Mouse (Mus musculus) bone marrow, adult 2 months (tissue): ENCODE measurements around the gene H2afv. TPM values are rescaled to one million over a fixed set of nuclear protein-coding genes. Genes with fewer than 3 reads are reported as not detected.
"Not testable (repeated sequence)": the region's sequence is repeated elsewhere in the genome, so short reads cannot be mapped to it uniquely, and the experiment has no call there.

Experiments
- H3K27ac ChIP-seq: fragments of 200-500 bp; 2 replicates; pipeline ENCODE4 v1.5.1; 2012; ENCODE audit warnings: low read depth, mild to moderate bottlenecking, control low read depth, inconsistent platforms, low read length; ENCODE audit not compliant: control insufficient read depth, poor library complexity, insufficient read depth
- H3K4me1 ChIP-seq: fragments of 200-500 bp; 2 replicates; pipeline ENCODE4 v1.6.1; 2011; ENCODE audit warnings: low read length; ENCODE audit not compliant: control insufficient read depth, insufficient read depth
- H3K4me3 ChIP-seq: fragments of 200-500 bp; replicated peaks from 2 replicates; pipeline ENCODE3; 2011; ENCODE audit warnings: mild to moderate bottlenecking, low read depth, low read length, control low read depth; ENCODE audit not compliant: control insufficient read depth
- CTCF ChIP-seq: fragments of 200-500 bp; IDR thresholded peaks from 2 replicates; pipeline ENCODE4 v1.5.1; 2011; ENCODE audit warnings: low read length, control low read depth; ENCODE audit not compliant: control insufficient read depth, insufficient read depth
- POLR2A ChIP-seq: fragments of 200-500 bp; IDR thresholded peaks from 2 replicates; pipeline ENCODE4 v1.6.1; 2011; ENCODE audit warnings: low read depth, mild to moderate bottlenecking, control low read depth, low read length, borderline replicate concordance; ENCODE audit not compliant: control insufficient read depth
- WGBS: fragments of 180-500 bp; shearing (Covaris S2); methylation state at CpG from one replicate; pipeline ENCODE4 v1.1.7; 2018; 5-methylcytosine and 5-hydroxymethylcytosine counted together
- polyA plus RNA-seq: library from polyadenylated mRNA; stranded (reverse); fragments of >200 nt; gene quantifications from 2 replicates; pipeline ENCODE4 v1.2.4, GENCODE M21; 2011; ENCODE audit warnings: low replicate concordance; ENCODE audit not compliant: missing spikeins, insufficient read depth, insufficient read length

Gene H2afv
- polyA plus RNA-seq, 1 experiment = 217 TPM

DNA sequence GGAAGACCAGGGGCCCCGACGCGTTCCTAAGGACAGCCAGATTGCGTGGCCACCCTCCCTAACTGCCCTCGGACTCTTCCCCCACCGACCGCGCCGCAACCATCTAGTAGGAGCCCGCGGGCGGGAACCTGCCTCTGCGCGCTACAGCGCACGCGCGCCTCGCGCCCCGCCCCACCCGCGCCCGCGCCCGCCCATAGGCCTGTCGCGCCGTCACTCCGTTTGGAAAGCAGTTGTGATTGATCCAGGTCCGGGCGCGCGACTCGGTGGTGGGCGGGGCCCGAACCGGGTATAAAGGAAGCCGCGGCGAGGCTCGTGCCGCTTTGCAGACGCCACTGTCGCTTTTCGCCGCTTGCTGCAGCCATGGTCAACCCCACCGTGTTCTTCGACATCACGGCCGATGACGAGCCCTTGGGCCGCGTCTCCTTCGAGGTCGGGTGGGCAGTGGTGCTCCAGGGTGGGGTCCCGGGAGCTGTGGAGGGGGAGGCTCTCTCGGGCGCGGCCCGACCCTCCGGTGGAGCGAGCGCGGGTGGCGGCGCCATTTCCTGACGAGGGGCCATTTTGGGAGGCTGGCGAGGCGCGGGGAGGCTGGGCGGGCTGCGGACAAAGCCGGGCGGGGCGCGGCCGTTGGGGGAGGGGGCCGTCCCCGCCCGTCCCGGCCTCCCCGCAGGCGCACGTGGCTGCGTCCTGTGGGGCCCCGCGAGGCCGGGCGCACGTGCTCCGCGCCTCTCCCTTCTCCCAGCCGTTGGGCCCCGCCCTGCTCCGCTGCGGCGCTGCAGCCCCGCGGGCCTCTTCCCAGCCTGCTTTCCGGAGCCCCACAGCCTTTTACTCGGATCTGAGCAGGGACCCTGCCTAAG, 28.5 kb downstream of the H2afv start:
- Histone ChIP-seq H3K27ac (peak overlapping the region; percentile 93), H3K4me3 (peak overlapping the region; percentile 94), H3K4me1 (no peaks in the 10 kb centered on the region)
- TF ChIP-seq POLR2A (peak; percentile 88; the same call in 1 of the 2 replicates), CTCF (no peak)
- under 1% methylated on average over 99 of the region's 102 CpGs for WGBS

DNA sequence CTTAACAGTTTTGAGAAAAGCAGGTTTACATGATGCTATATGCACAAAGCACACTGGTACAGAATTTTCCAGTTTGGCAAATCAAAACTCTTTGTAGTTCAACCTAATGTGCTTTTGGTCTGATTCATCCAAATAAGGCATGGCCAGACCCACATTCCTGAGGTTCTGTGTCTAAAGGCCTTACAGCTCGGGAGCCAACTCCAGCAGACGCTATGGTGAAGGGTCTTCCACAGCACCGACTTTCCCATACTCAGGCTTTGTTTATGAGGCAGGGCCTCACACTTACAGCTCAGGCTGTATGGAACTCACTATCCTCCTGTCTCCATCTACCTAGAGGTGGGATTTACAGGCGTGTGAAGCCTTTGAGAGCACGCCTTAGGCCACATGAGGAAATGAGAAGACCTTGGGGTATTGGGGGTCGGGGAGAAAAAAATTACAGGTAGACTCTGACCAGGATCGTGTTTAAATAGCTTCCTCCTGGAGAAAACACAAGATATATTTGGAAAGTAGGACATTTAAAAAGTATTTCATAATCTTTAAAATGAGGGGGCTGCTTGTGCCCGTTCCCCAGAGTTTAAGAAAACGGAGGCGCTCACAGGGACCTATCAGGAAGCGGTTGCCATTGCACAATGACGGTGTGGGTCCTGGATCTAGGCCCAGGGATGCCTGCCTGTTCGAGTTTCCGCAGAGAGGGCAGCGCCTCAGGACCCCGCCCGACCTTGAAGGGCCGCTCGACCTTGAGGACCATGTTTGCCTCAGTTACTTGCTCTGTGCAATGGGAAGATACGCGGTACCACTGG, 29.3 kb downstream of the H2afv start, which contains the start of gene Ppia:
Gene Ppia, plus strand, starts transcription at position 693 of the 800 bp plus-strand sequence.
- Histone ChIP-seq H3K4me1 (peaks cover 1% of the 10 kb centered on the region), H3K4me3 (peak within 1 kb of the TSS; percentile 94), H3K27ac (peak within 1 kb of the TSS; percentile 93)
- WGBS = 8% methylated on average over 21 of the region's 21 CpGs
- TF ChIP-seq CTCF = no peak
- TF ChIP-seq POLR2A = no peak

DNA sequence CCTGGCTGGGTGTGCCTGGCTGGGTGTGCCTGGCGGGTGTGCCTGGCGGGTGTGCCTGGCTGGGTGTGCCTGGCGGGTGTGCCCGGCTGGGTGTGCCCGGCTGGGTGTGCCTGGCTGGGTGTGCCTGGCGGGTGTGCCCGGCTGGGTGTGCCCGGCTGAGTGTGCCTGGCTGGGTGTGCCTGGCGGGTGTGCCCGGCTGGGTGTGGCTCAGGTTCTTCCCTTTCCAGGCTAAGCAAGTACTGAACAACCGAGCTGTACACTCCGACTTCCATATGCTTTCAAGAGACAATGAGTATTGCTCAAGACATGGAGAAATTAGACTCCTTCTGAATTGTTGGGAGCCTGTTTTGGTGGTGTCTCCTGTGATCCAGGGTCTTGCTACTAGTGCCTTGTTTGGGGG, 31.0 kb downstream of the H2afv start:
- 73% methylated on average over 12 of the region's 12 CpGs for WGBS
- no peak overlapping the region; the same call in 1 of the 2 replicates for H3K27ac ChIP-seq
- peaks cover 1% of the 10 kb centered on the region for H3K4me1 ChIP-seq
- TF ChIP-seq POLR2A (no peak), CTCF (no peak)
- H3K4me3 ChIP-seq = no peak overlapping the region

DNA sequence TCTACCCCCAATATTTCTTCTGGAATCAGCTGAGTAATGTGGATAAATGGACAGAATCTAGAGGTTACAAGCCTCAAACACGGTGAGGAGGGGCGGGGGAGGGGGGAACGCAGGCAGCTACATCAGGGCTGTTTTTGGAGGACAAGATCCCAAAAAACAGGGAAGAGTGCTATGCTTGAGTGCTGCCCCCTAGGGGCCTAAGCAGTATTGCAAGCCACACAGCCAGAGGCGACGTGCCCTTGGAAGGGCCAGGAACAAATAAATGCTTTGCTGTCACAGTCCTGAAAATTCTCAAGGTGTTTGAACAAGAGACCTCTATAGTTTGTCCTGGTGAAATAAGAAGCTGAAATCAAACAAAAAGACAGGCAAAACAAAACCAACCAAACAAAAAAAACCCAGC, 32.6 kb downstream of the H2afv start:
- WGBS = 5% methylated on average over 5 of the region's 5 CpGs
- H3K4me3 ChIP-seq = no peak overlapping the region
- peak; percentile 71 for TF ChIP-seq CTCF
- TF ChIP-seq POLR2A = no peak
- peaks cover 1% of the 10 kb centered on the region for H3K4me1 ChIP-seq
- no peak overlapping the region for H3K27ac ChIP-seq

DNA sequence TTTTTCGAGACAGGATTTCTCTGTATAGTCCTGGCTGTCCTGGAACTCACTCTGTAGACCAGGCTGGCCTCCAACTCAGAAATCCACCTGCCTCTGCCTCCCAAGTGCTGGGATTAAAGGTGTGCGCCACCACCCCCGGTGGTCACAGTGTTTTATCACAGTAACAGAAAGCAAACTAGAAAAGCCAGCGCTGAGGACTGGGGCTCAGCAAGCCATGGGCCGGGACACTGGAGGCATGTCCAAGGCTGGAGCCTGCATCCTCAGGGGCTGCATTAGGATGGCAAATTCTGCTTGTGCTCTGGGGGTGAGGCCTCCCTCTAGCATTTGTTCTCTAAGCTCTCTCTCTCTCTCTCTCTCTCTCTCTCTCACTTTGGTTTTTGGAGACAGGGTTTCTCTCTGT, 33.5 kb downstream of the H2afv start:
- H3K4me3 ChIP-seq, H3K4me1 ChIP-seq, H3K27ac ChIP-seq: not testable (repeated sequence)
- WGBS = 75% methylated on average over 5 of the region's 5 CpGs

DNA sequence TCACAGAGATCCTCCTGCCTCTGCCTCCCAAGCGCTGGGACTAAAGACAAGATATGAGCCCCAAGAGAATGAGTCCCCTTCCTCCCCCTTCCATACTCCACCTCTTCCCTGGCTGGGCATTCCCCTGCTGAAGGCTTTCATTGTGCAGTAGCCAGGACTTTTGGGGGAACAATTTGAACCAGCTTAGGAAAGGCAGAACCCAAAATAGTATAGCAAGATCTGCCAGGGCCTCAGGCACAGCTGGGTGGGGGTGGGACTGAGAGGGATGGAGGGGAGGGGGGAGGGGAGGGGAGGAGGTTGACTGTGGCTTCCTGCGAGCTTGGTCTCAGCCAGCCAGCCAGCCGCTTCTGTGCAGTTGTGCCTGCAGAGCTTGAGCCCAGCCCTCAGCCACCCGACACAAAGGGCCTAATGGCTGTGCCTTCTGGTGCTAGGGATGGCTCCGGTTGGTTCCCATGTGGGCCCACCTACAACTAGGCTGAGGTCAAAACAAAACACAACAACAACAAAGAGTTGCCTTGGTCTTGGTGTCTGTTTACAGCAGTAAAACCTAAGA, 34.1 kb downstream of the H2afv start:
- H3K4me3 ChIP-seq = no peak overlapping the region
- peaks cover 1% of the 10 kb centered on the region for H3K4me1 ChIP-seq
- 24% methylated on average over 5 of the region's 5 CpGs for WGBS

DNA sequence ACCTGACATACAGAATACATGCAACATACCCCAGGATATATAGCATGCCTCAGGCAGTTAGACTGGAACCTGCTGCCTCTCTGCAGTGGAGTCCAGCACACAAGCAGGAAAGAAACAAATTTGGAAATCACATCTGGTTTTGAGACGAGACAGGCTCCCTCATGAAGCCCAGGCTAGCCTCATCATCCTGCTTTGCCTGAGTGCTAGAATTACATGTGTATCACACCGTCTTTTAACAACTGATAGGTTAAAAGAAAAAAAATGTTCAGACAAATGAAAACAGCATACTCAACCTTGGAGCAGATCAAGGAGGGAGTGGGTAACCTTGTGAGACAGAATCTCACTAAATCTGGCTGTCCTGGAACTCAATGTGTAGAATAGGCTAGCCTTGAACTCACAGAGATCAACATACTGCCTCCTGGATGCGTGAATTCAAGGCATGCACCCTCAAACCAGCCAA, 37.1 kb downstream of the H2afv start:
- H3K4me1 ChIP-seq = peaks cover 1% of the 10 kb centered on the region
- H3K4me3 ChIP-seq = no peak overlapping the region
- 66% methylated on average over 3 of the region's 3 CpGs for WGBS
- H3K27ac ChIP-seq = no peak overlapping the region
- no peak for TF ChIP-seq POLR2A

More for the DNA sequence above, 34.1 kb downstream of the H2afv start:
- no peak for TF ChIP-seq POLR2A
- no peak for TF ChIP-seq CTCF
- H3K27ac ChIP-seq = no peak overlapping the region

DNA sequence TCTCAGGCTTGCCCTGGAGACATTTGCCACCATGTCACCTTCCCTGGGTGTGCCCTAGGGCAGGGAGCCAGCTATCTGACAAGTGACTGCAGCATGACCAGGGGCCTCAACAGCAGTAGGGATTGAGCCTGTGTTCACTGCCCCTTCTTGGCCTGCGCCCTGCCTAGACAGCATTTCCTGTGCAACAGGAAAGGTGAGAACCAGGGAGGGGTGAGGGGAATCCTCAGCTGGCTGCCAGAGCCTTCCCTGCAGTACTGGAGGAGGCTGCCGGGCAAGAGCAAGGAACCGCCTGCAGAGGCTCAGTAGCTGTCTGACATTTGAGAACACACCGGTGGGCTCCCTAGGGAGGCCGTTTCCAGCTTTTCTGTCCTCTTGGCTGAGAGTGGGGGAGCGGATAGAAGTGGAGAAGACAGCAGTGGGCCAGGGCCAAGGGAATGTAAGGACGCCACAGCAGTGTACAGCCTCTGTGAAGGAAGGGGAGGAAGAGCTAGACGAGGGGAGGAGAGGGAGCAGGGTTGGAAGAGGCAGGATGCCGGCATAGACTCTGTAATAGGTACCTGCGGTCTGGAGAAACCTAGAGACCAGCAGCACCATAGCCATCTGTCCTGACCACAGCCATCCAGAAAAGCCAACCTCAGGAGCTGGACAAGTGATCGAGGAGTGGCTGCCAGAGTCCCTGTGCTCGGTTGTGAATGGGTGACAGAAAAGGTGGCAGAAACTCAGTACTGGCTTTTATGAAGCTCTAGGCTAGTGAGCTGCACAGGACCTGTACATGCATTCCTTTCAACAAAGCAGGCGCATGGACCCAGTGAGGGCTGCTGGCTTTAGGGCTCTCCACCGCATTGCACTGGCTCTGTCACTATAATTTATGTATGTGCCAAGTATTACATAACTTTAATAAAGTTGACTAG, 37.7 kb downstream of the H2afv start:
- Histone ChIP-seq H3K4me1 (peaks cover 1% of the 10 kb centered on the region), H3K4me3 (no peak overlapping the region), H3K27ac (peak overlapping the region; percentile 3; the same call in 1 of the 2 replicates)
- TF ChIP-seq POLR2A = no peak
- TF ChIP-seq CTCF = no peak
- 28% methylated on average over 14 of the region's 14 CpGs for whole genome bisulfite sequencing
